Mouse (Mus musculus) heart, postnatal 0 days (tissue): ENCODE data around the gene Serpina3g.

Source experiments
- CTCF ChIP-seq: IDR thresholded peaks from 2 replicates; pipeline ENCODE4 v1.5.1; 2016; ENCODE audit warnings: antibody characterized with exemption, control low read depth, low read depth
- EP300 ChIP-seq: IDR thresholded peaks from 2 replicates; pipeline ENCODE4 v1.6.1; 2016; ENCODE audit warnings: antibody characterized with exemption, low read depth

DNA sequence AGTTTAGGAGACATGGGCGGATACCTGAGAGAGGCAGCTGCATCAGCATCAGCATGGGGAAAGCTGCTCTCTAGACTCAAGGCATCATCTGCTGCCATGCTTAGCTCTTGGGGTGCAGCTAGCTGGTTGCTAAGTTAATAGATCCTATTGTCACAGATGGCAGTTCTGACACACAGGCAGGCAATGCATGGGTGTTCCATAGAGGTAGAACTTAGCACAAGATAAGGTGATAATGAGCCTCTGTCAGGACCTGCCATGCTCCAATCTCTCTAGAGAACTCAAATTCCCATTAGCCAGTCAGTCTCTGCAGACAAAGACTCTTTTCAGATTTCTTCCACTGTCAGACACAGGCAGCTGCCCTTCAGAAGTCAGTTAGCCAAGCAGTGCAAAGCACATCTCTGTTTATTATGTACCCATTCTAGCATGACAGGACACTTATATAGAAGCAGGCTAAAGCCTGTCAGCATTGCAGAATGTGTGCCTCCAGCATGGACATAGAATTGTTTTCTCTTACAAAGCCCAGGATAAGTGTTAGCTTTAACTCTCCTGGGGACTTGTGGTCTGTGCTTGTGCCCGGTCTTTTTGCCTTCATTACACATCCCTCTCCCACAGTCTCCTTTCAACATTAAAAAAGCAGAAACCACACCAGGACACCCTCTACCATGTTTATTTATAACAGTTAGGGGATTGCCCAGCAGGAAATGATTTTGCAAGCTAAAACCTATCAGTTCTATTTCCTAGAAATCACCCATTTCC is 22.2 kb upstream of the Serpina3g start:
- TF ChIP-seq CTCF, result no peak
- no peak for TF ChIP-seq EP300
